Mouse (Mus musculus) fat pad, adult 2 months (tissue): Measurements from ENCODE around the gene Pla2g16.

ENCODE experiments used
- DNase-seq: peaks from one replicate; pipeline ENCODE4 v3.0.0-alpha.2; 2011; ENCODE audit warnings: low read depth, low spot score; ENCODE audit errors: extremely low read depth

Gene Pla2g16

DNA sequence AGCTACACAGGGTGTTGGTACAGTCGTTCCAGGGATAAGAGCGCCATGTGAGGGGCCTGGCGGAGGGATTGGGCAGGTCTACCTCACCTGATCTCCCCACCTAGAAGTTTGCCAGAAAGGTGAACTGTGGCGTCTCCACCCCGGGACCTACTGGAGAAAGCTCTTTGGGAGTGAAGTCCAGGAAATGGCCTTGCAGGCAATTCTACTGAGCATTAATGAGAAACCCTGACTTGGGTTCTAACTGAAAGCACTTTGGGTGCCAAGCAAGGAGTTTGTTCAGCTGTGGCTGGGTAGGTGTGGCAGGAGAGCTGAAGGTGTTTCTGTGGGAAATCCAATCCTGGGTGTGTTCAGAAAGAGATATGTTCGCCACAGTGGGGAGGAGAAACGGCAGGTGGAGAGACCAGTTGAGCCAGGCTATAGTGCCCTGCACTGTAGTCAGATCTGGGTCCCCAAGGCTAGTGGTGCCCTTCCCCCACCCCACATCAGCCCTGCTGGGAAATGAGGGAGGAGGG is 50.5 kb downstream of the Pla2g16 start:
- DNase-seq = no peak

DNA sequence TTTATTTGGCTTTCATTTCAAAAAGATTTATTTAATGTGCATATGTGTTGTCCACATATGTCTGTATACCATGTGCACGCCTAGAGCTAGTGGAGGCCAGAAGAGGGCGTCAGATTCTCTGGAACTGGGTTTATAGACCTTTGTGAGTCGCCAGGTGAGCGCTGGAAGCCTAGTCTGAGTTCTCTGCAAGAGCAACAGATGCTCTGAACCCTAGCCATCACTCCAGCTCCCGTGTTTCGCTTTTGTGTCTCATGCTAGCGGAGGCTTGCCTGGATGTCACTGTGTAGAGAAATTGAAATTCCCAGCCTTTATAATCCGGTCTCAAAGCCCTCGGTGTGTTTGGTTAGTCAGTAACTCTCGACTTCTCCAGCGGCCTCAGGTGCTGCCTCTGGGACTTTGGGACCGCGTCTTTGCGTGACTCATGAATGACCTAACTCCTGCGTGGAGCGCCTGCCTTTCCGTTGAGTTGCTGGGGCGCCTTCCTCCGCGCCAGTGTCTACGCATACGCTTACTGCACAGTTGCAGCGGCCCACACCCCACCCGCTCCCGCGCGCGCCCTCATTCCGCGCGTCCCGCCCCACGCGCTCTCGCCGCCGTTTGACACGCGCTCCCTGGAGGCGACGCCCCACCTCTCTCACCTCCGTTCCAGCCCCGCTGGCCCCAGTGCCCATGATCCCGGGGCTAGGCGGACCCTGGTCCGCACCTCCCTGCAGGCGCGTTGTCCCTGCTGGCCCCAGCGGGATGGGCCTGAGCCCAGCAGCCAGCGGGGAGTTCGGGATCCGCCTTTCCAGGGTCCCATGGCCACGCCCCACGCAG is 54.9 kb downstream of the Pla2g16 start, which contains the start of gene Hrasls5:
Gene Hrasls5 (plus strand): TSS at position 600 of the 816 bp plus-strand sequence.
- DNase-seq = no peak

DNA sequence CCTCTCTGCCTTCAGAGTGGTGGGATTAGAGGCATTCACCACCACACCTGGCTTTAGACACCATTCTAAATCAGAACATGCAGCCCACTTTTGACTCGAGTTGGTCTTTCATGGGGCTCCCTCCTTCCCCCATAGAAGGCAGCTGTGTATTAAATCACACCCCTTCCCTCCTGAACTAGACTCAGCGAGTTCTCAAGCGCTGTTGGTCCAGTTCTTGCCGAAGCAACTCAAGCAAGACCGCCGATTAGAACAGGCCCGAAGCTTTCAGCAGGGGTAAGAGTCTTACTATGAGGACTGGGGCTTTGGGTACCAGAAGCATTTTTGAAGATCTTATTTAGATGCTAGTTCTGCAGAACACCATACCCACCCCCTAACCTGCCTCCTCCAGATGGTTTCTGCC is 55.9 kb downstream of the Pla2g16 start:
- DNase-seq = no peak

DNA sequence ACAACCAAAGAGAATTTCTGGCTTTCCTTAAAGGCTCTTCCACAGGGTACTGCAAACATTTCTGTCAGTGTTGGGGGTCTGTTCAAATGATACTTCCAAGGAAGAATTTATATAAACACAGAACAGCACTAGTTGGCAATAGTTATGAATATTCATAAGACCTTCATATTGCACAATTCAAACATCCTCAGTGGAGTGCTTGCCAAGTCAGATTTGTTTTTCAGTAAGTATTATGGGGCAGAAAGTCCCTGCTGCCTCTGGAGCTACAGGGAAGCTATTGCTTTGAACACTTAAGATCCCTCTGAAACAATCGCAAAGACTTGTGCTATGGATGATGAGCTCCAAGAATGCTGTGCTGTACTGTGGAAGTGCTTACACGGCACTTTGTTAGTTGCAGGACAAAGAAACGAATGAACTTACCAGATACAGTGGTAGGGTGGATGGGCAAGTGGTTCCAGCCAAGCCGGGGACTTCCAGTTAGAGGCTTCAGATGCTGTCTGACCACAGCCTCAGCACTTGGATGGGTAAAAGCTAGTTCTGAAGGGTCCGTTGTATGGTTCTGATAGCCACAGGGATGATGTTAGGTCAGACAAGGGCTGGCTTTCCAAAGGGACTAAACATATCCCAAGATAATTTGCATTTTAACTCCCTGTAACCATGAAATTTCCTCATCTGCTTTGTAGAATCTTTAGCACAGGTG is 59.1 kb downstream of the Pla2g16 start:
- DNase-seq = no peak

DNA sequence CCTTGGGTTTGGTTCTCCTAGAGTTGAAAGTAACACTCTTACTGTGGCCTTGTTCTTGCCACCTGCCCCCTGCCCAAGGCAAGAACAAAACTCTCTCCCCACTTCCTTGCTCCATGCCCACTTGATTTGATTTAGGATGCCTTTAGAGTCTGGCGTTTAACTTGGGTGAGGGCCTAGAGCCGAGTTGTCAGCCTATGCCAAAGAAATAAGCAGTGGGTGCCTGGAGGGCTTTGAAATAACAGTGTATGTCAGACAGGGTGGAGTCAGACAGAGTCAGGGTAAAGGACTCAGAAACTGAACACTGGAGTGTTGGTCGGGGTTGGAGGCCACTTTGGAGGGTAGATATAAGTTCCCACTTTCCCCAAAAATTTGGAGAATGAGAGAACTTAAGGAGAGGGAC is 59.8 kb downstream of the Pla2g16 start:
- DNase-seq = no peak

DNA sequence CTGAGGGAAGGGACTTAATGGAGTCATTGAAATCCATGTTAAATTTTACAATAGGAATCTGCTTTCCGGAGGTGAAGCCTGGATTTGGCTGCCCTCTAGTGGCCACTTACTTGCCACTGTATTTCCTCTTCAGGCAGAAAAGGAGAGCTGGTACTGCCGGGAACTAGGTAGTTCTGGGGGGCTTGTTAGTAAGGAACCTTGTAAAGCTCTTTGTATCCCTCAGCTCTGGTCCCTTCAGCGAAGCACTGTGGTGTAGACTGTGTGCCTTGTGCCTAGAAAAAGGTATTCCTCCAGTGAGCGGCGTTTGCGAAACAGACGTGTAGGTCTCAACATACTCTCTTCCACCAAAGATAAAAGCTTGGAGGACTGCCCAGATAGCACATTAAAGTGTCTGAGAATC is 60.4 kb downstream of the Pla2g16 start:
- DNase-seq = no peak

DNA sequence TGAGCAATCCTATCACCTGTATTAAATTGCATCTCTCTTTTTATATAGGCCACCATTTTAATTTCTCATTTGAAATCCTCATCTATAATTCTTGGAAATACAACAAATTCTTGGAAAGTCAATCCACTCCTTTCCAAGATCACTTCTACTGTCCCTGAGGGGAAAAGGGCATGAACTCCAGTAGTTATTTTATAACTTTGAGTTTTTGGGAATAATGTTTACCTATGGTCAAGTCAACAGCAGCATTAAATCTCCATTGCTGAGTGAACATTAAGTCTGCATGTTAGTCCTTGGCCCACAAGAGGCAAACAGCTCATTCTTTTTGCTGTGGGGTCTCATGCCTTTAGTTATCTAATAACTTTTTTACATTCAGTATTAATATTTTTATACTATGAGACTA is 75.8 kb downstream of the Pla2g16 start:
- DNase-seq = no peak

DNA sequence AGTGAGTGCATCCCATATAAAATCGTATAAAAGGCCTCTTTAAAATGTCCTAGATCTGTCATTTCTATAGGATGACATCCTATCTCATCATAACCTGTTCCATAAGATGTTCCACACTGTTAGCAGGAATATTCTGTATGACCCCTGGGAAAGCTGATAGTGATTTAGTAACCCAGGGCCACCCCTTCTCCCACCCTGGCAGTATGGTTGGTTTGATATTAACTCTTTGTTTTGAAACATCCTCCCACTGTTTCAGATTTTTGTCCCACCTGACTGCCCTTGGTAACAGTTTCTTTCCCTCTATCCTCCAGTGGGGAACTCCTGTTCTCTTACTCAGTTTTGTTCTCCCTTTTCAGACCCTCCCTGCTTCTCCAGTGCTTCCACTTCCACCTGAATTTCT is 76.5 kb downstream of the Pla2g16 start:
- no peak for DNase-seq
